Mouse (Mus musculus): ENCODE data around the gene Il1rl2.

Gene Il1rl2

GRCm38 (mm10) chr1:40378794-40379193 is 54.4 kb downstream of the Il1rl2 start:
- DNase-seq (ENCODE audit: low spot score in 2 of 2) = peak; percentile 48 to 73

DNA sequence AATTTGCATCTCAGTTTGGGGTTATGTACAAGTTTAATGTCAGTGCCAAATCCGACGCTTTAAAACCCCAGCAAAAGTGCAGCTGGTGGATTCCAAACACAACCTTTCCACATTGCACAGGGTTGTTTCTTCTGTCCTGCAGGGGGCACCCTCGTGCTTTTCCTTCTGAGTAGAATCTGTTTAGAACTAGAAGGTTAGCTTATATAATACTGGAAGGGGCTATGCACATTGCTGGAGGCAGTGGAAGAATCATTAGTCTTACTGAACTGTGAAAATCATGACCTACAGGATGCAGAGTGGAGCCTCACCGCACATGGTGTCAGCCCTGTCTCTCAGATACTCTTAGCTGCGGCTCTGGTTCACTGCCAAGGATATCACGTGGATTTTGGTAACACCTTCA is 55.7 kb downstream of the Il1rl2 start:
- peak in 1 of 2 experiments; percentile 52 for DNase-seq (ENCODE audit: low spot score in 2 of 2)

DNA sequence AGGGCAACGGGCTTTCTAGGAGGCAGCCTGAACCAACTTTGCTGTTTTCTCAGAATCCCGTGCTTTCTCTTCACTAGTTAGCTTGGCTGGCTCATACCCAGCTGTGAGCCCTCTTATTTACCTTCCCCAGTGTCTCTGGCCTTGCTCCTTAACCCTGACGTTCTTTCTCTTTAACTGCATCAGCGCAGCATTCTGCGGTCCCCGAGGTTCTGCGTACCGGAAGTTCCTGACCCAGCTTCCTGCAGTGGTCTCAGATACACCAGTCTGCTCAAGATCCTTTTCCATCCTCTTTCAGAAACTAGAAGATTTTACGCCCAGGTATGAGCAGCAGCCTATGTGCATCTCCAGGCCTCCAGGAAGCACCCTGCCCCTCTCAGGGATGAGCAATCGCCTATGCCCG is 56.6 kb downstream of the Il1rl2 start:
- no peak for DNase-seq (ENCODE audit: low spot score in 2 of 2)

- no peak for DNase-seq (ENCODE audit: low spot score in 2 of 2)
Observed at GRCm38 (mm10) chr1:40382841-40383240, 58.4 kb downstream of the Il1rl2 start.

- no peak for DNase-seq (ENCODE audit: low spot score in 2 of 2)
Observed at GRCm38 (mm10) chr1:40384931-40385545, 60.6 kb downstream of the Il1rl2 start.

- no peak for DNase-seq (ENCODE audit: low spot score in 2 of 2)
Observed at GRCm38 (mm10) chr1:40391374-40391773, 67.0 kb downstream of the Il1rl2 start.

DNA sequence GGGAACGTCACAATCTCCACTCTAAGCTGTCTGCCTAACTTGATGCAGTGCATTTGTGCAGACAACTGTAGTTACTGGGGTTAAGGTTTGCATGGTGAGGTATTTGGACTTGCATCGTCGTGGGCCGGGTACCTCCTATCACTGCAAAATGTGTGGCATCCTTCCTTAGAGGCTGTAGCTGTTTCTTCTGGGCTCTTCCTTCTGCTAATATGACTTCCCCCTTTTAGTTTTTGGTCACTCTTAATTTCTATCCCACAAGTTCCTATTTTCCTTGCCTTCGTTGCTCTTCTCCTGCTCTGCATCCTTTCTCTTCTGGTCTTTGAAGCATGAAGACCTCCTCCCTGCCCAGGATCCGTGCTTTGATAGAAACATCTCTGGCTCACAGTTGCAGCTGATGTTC is 68.1 kb downstream of the Il1rl2 start:
- DNase-seq (ENCODE audit: low spot score in 2 of 2) = no peak

GRCm38 (mm10) chr1:40393214-40393613 is 68.8 kb downstream of the Il1rl2 start:
- no peak for DNase-seq (ENCODE audit: low spot score in 2 of 2)

DNA sequence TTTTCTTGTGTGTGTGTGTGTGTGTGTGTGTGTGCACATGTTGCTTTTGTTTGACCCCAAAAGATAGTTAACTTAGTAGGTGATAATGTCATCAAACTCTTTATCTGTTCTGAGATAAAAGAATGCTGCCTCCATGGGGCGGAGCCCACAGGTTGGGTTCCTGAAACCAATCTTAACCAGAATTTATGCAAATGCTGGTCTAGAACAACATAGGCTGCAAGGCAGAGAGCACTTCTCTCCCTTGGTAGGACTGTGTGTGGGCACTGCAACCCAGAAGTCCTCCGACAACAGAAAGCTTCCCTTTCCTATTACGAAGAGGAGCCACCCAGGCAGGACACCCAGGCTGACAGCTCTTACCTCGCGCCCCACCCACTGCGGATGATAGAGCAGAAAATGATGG is 75.2 kb downstream of the Il1rl2 start:
- DNase-seq (ENCODE audit: low spot score in 2 of 2) = no peak

DNA sequence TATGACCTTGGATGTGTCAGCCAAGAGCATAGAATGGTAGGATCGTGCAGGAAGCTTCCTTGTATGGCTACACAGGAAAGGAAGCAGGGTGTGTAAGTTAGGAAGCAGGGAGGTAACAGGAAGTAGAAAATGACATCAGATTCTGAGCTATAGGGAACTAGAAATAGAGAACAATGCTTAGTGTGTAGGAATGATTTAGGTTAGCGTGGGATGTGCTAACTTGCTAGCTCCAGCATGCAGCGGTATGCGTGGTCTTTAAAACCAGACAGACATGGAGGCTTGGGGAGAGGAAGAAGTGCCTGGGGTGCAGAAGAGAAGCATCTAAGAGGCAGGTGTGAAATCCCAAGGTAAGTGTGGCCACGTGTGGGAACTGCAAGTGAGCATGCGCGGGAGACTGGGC is 80.3 kb downstream of the Il1rl2 start:
- DNase-seq (ENCODE audit: low spot score in 2 of 2) = no peak

GRCm38 (mm10) chr1:40409882-40410281 is 85.5 kb downstream of the Il1rl2 start:
- no peak for DNase-seq (ENCODE audit: low spot score in 2 of 2)

DNA sequence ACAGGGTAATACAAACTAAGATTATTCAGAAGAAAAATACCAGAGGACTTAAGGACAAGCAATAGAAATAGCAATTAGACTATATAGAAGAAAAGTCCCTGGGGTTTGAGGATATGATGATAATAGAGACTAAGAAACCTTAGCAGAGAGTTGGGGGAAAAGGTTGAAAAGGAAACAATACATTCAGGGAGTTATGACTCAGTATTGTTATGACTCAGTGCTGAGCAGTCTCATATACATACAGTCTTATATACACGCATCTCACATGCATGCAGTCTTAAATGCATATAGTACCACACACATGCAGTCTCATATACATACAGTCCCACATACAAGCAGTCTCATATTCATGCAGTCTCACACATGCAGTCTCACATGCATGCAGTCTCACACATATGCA is 88.6 kb downstream of the Il1rl2 start:
- DNase-seq (ENCODE audit: low spot score in 2 of 2) = no peak

GRCm38 (mm10) chr1:40414276-40414675 is 89.9 kb downstream of the Il1rl2 start:
- no peak for DNase-seq (ENCODE audit: low spot score in 2 of 2)

DNA sequence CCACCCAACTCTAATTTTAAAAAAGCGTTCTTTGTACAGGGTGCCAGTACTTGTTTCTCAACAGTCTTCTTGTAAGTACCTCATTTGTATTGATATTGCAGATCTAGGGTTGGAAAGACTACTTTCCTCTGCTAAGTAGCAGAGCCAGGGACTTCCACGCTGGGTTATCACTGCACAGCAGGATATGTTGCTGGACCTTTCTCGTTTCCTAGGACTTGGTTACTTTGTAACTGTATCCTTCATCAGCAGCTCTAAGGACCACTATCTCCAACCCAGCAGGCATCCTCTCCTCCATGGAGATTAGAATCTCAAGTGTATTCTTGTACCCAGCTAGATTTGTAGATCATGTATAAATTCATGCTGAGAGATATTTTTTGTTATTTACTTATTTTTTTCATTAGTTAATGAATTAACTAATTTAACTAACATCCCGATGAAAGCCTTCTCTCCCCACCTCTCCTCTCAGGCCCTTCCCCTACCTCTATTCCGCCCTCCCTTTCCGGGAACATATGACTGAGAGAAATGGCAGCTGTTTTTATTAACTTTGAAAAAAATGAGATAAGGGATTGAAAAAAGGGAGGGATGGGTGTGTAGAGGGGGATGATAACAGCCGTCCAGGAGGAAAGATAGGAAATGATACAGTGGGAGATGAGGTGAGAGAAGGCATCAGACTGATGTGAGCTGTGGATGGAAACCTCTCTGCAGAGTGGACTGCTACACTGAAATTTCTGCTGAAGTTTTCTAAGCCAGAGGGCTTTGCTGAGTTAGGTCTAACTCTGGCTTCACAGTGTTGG is 90.7 kb downstream of the Il1rl2 start:
- DNase-seq (ENCODE audit: low spot score in 2 of 2) = no peak

GRCm38 (mm10) chr1:40417034-40417433 is 92.6 kb downstream of the Il1rl2 start:
- DNase-seq (ENCODE audit: low spot score in 2 of 2) = no peak

Data from cerebellum, postnatal 4 days (tissue).